8 mouse cellular contexts compared by ENCODE assay signal in genomic region chr14:51884598-51885331, GRCm38 (mm10). TPM values are rescaled to one million over a fixed set of nuclear protein-coding genes. Genes with fewer than 3 reads are reported as not detected.
DNase-seq lines count a peak whose midpoint lies in the region; ATAC-seq lines count a peak whose summit lies in the region.

Gene Mettl17 (plus strand): TSS chr14:51884842.

- peak; percentile 99 for ATAC-seq in hindbrain, embryonic 12.5 days (ENCODE audit: low FRiP score)

- H3K4me2 ChIP-seq in hindbrain, embryonic 12.5 days (replicated peaks): peak within 1 kb of the TSS; percentile 82

- peak; percentile 95 for DNase-seq in NIH3T3 (ENCODE audit: low read depth)
- DNase-seq in cerebellum, postnatal 10 days: peak; percentile 98
- peak; percentile 91 to 92 for DNase-seq in frontal cortex, postnatal 10 days (ENCODE audit: low spot score in 2 of 2)
- DNase-seq in layer of hippocampus, postnatal 14 days (ENCODE audit: low spot score in 2 of 2): peak; percentile 82 to 96
- DNase-seq in lung, postnatal 14 days: peak; percentile 95
- peak; percentile 91 for DNase-seq in retina, adult 2 months (ENCODE audit: low read depth, low spot score)
- peak; percentile 93 to 95 for DNase-seq in thymus, postnatal 36 days

- H3K36me3 ChIP-seq in hindbrain, embryonic 12.5 days: peaks cover 33% of the 10 kb centered on the region

- peaks cover 15% of the 10 kb centered on the region for H3K4me1 ChIP-seq in hindbrain, embryonic 12.5 days

- under 1% methylated on average over 43 of the region's 43 CpGs for WGBS in hindbrain, embryonic 12.5 days

- H3K4me3 ChIP-seq in hindbrain, embryonic 12.5 days: peak within 1 kb of the TSS; percentile 61

- H3K27me3 ChIP-seq in hindbrain, embryonic 12.5 days: no peaks in the 10 kb centered on the region

- peak within 1 kb of the TSS; percentile 85 for H3K27ac ChIP-seq in hindbrain, embryonic 12.5 days

- H3K9me3 ChIP-seq in hindbrain, embryonic 12.5 days (replicated peaks): no peaks in the 10 kb centered on the region

- H3K9ac ChIP-seq in hindbrain, embryonic 12.5 days: peak within 1 kb of the TSS; percentile 74

RNA-seq across cellular contexts. Expression of gene Mettl17, which starts in this region (rescaled TPM):
- 61.8 and 62.9 TPM in 2 replicates for polyA plus RNA-seq in hindbrain, embryonic 12.5 days (2016; fragmentation: Nextera tagmentation; extraction: Ambion mirVana)
- 10 to 100 TPM; 34.9 to 38.9 TPM for total RNA-seq in layer of hippocampus, postnatal 14 days (2021)

Comparison
In these comparisons a context has a peak if more than half of its experiments do, and no peak if none do; other contexts are left out.
1. Peak in every context shown above with its lines: DNase-seq, ATAC-seq, H3K4me3 ChIP-seq and H3K27ac ChIP-seq.